Mouse (Mus musculus) regulatory T cell (primary cell): ENCODE results near the gene Orm3.

ENCODE experiments used
- in situ Hi-C: fragments of 300-600 bp; cut with MboI, MseI; formaldehyde crosslinking; loops from one replicate; pipeline ENCODE4 v1.15.1; 2025; ENCODE audit warnings: high pct_unique_total_duplicates

Gene Orm3

DNA sequence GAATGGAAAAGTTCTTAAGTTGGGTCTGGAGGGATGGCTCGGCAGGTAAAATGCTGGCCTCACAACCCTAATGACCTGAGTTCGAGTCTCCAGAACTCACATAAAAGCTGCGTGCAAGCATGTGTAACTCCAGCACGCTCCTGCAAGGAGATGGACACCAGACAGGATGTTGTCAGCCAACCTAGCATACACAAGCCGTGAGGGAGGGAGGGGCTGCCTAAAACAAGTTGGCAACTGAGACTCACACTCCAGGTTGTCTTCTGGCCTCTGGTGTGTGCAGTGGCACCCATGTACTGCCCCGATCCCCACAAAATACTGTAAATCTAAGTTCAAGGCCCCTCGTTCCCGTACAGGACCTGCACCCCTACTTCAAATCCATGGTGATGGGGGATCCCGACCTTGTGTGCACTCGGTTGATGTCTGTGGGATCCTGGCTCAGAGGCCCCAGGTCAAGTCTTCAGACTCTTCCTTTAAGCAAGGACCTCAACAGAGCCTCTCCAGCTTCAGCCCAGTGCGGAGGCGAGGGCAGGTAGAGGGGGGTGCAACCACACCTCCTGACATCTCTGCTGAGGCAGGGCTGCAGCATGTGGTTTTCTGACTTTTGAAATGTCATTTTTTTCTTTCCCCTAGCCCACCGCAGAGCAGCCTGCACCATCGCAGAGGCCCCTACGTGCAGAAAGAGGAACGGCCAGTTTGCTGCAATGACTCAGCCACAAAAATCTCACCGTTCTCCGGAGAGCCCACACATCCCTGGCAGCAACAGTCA, 44.8 kb downstream of the Orm3 start:
- in situ Hi-C loops: loop anchor here (5.0 kb wide), 1 partner anchor 157 kb away; the partner anchor contains the start of gene Tmem268

GRCm38 (mm10) chr4:63401620-63402019, 45.7 kb downstream of the Orm3 start:
- in situ Hi-C loops: loop anchor here (5.0 kb wide), 1 partner anchor 156 kb away; the partner anchor contains the start of gene Tmem268

DNA sequence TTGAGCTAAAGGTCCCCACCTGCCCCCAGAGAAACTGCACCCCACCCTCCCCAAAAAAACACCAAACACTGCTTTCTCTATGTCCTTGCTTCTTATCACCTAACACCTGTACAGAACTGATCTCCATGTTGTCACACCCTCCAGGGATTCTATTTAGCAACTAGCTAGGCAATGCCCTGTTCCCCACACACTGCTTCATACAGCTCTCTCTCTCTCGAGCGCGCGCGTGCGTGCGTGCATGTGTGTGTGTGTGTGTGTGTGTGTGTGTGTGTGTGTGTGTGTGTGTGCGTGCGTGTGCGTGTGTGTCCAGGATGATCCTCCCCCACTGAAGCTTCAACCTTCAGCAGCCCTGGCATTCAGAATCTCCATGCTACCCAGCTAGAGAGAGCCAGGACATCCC, 46.1 kb downstream of the Orm3 start:
- in situ Hi-C loops: loop anchor here (5.0 kb wide), 1 partner anchor 155 kb away; the partner anchor contains the start of gene Tmem268

DNA sequence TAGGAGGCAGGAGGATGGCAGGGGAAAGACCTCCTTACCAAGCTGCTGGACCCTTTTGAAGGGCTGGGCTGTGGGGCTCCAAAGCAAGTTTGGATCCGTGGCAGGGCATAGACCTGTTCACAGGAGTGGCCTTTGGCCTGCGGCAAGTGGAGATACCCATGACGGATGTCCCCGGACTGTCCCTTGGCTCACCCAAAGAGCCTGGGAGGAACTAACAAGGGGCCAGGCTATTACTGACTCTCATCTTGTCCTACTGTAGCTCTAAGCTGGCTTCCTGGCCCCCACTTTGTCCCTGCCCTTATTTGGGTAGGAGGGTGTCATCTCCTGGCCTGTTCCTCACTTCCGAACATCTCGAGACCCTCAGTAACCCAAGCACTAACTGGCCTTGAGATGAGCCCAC, 46.6 kb downstream of the Orm3 start:
- in situ Hi-C loops: loop anchor here (5.0 kb wide), 1 partner anchor 155 kb away; the partner anchor contains the start of gene Tmem268

DNA sequence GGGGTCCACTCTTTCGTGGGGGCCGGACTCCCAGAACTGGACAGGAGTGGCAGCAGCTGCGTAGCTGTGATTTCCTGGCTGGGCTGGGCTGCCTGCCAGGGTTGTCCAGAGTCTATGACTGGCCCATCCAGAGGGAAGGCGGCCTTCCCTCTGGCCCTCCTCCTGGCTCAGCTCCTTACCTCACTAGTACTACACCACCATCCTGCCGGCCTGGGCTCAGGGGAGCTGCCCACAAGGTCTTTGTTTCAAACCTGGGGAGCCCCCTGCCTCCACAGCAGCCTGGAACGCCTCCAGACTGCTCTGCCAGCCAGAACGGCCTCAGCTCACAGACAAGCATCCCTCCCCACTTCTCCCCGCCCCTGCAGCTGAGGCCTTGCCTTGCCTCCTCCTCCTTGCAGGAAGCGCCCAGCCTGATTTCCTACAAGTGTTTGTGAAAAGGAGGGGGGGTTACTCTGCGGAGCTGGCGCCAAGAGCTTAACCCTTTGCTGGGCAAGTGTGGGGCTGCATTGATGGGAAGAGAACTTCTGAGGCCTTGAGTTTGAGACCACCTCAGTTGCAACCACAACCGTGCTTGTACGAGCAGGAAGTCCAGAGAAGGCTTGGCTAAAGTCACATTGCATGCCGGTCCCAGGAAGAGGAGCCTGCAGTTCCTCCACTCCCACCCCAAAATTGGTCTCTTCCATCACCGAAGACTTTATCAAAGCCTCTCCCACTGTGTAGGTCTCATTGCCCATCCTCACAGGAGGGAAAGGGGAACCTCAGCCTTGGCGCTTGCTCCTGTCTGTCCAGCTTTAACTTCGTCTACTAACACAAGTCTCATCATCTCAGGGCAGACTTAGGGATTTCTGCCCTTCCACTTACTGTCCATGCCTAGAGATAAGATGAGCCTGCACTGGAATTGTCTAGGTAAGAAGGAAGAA, 47.3 kb downstream of the Orm3 start, which contains the start of gene Akna:
Akna (minus strand) TSS at position 315 of the 920 bp plus-strand sequence.
- in situ Hi-C loops: loop anchor here (5.0 kb wide), 1 partner anchor 154 kb away; the partner anchor contains the start of gene Tmem268

DNA sequence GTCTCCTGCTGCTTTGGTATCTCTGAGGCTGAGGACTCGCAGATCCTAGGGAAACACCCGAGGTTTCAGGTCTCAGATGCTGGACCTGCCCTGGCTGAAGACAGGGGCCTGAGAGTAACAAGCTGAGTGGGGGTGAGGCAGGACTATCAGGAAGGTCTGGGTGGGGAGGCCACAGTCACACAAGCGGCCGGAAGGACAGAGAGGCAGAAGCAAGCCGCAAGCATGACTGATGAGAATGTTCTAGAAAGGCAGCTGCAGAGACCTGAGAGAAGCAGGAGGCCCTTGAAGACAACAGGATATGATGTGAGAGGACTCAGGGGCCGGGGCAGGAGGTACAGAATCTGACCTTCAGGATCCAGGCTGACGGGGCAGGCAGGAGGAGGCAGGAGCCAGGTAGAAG, 48.2 kb downstream of the Orm3 start:
- in situ Hi-C loops: loop anchor here (5.0 kb wide), 1 partner anchor 153 kb away; the partner anchor contains the start of gene Tmem268

- in situ Hi-C loops: loop anchor here (5.0 kb wide), 1 partner anchor 33 kb away; no protein-coding TSS in a partner anchor
Measured at GRCm38 (mm10) chr4:63405051-63405450, 49.1 kb downstream of the Orm3 start.

GRCm38 (mm10) chr4:63405683-63406082, 49.7 kb downstream of the Orm3 start:
- in situ Hi-C loops: loop anchor here (5.0 kb wide), 1 partner anchor 33 kb away; no protein-coding TSS in a partner anchor

GRCm38 (mm10) chr4:63408247-63408646, 52.3 kb downstream of the Orm3 start:
- in situ Hi-C loops: loop anchor here (5.0 kb wide), 1 partner anchor 36 kb away; no protein-coding TSS in a partner anchor

DNA sequence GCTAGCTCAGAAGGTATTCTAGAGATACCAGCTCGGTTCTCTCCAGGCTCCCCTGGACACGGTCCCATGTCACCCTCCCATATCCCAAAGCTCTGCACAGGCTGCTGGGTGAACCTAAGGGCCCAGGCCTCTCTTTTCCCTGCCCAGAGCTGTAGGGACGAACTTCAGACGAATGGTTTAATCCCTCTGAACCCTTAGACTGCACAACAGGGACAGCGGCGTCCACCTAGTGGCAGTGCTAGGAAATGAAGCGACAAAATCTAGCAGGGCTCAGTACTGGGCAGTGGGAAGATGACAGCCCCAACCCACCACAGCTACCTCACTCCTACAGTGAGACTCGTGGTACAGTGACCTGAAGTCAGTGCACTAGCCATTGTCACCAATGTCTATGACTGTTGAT, 52.7 kb downstream of the Orm3 start:
- in situ Hi-C loops: loop anchor here (5.0 kb wide), 1 partner anchor 36 kb away; no protein-coding TSS in a partner anchor
